8 mouse cellular contexts compared by ENCODE assay signal in genomic region chr5:124425412-124426259, GRCm38 (mm10). TPM values are rescaled to one million over a fixed set of nuclear protein-coding genes. Genes with fewer than 3 reads are reported as not detected.
DNase-seq lines count a peak whose midpoint lies in the region; ATAC-seq and TF ChIP-seq lines count a peak whose summit lies in the region.

Gene Sbno1 (minus strand): TSS chr5:124426001.

- ATAC-seq in embryonic facial prominence, embryonic 15.5 days (ENCODE audit: insufficient number of reproducible peaks, low FRiP score, low TSS enrichment, low read depth) = peak; percentile 96
- ATAC-seq in kidney, embryonic 14.5 days (ENCODE audit: low FRiP score, low TSS enrichment) = peak; percentile 93
- peak; percentile 85 for ATAC-seq in monocyte, adult 5-6 weeks (replicated peaks; ENCODE audit: insufficient number of reproducible peaks, low FRiP score, low TSS enrichment, poor library complexity, severe bottlenecking)

- peak; percentile 34; the same call in 1 of the 2 replicates for TF ChIP-seq CTCF in bone marrow, adult 2 months (IDR thresholded peaks at IDR 0.05; ENCODE audit: control insufficient read depth, insufficient read depth, low read length)

- under 1% methylated on average over 75 of the region's 81 CpGs for WGBS in bone marrow, adult 2 months
- WGBS in embryonic facial prominence, embryonic 15.5 days = under 1% methylated on average over 63 of the region's 81 CpGs
- under 1% methylated on average over 70 of the region's 81 CpGs for WGBS in kidney, embryonic 14.5 days

- no peaks in the 10 kb centered on the region for H3K9me3 ChIP-seq in embryonic facial prominence, embryonic 15.5 days (replicated peaks)
- no peaks in the 10 kb centered on the region for H3K9me3 ChIP-seq in kidney, embryonic 14.5 days (ENCODE audit: control insufficient read depth, low read length)

- TF ChIP-seq POLR2A in bone marrow, adult 2 months (IDR thresholded peaks at IDR 0.05; ENCODE audit: borderline replicate concordance, control insufficient read depth, low read depth, low read length) = peak; percentile 64; the same call in 1 of the 2 replicates

- DNase-seq in 416B (ENCODE audit: low read depth) = peak; percentile 98
- DNase-seq in heart, adult 9 months (ENCODE audit: low spot score in 2 of 2) = peak; percentile 94 to 95
- DNase-seq in liver = peak; percentile 97
- DNase-seq in spleen, postnatal 4 days (ENCODE audit: low spot score in 2 of 2) = peak; percentile 92 to 96

- H3K27ac ChIP-seq in bone marrow, adult 2 months (ENCODE audit: control insufficient read depth, insufficient read depth, low read depth, low read length, poor library complexity) = peak within 1 kb of the TSS; percentile 94
- peak within 1 kb of the TSS; percentile 92 for H3K27ac ChIP-seq in embryonic facial prominence, embryonic 15.5 days (replicated peaks)
- H3K27ac ChIP-seq in kidney, embryonic 14.5 days (ENCODE audit: low read depth, low read length) = peak within 1 kb of the TSS; percentile 86

- no peaks in the 10 kb centered on the region; the same call in 1 of the 2 replicates for H3K4me1 ChIP-seq in bone marrow, adult 2 months (ENCODE audit: control insufficient read depth, insufficient read depth, low read length)
- H3K4me1 ChIP-seq in embryonic facial prominence, embryonic 15.5 days = peaks cover 15% of the 10 kb centered on the region
- H3K4me1 ChIP-seq in kidney, embryonic 14.5 days (ENCODE audit: control insufficient read depth, insufficient read depth, low read length) = peaks cover 9% of the 10 kb centered on the region; the same call in 1 of the 2 replicates

- H3K4me2 ChIP-seq in embryonic facial prominence, embryonic 15.5 days (replicated peaks) = peak within 1 kb of the TSS; percentile 88
- peak within 1 kb of the TSS; percentile 73 for H3K4me2 ChIP-seq in kidney, embryonic 14.5 days (replicated peaks; ENCODE audit: low read depth, low read length)

- peak within 1 kb of the TSS; percentile 91 for H3K9ac ChIP-seq in embryonic facial prominence, embryonic 15.5 days
- peak within 1 kb of the TSS; percentile 92 for H3K9ac ChIP-seq in kidney, embryonic 14.5 days (ENCODE audit: low read depth, low read length)

- H3K36me3 ChIP-seq in embryonic facial prominence, embryonic 15.5 days = no peaks in the 10 kb centered on the region; the same call in 1 of the 2 replicates
- H3K36me3 ChIP-seq in kidney, embryonic 14.5 days (ENCODE audit: control insufficient read depth, insufficient read depth, low read length) = 0 out of 2 replicates have a peak, but pooled peaks cover 4% of the 10 kb centered on the region

- no peaks in the 10 kb centered on the region for H3K27me3 ChIP-seq in embryonic facial prominence, embryonic 15.5 days
- no peaks in the 10 kb centered on the region for H3K27me3 ChIP-seq in kidney, embryonic 14.5 days (ENCODE audit: control insufficient read depth, insufficient read depth, low read length)

- H3K4me3 ChIP-seq in bone marrow, adult 2 months (replicated peaks; ENCODE audit: control insufficient read depth, low read depth, low read length) = peak within 1 kb of the TSS; percentile 88
- H3K4me3 ChIP-seq in embryonic facial prominence, embryonic 15.5 days (replicated peaks) = peak within 1 kb of the TSS; percentile 100
- H3K4me3 ChIP-seq in kidney, embryonic 14.5 days (ENCODE audit: low read length) = peak within 1 kb of the TSS; percentile 99

RNA-seq across cellular contexts. Expression of gene Sbno1, which starts in this region (rescaled TPM):
- polyA plus RNA-seq in bone marrow, adult 2 months (2011; ENCODE audit: insufficient read depth, insufficient read length, low replicate concordance, missing spikeins) = 26.5 and 50.4 TPM in 2 replicates
- 75.9 and 76.7 TPM in 2 replicates for polyA plus RNA-seq in embryonic facial prominence, embryonic 15.5 days (2015; fragmentation: Nextera tagmentation; extraction: Ambion mirVana)
- polyA plus RNA-seq in kidney, embryonic 14.5 days (2014; fragmentation: Nextera tagmentation; extraction: Ambion mirVana) = 66.3 and 102 TPM in 2 replicates
- total RNA-seq in monocyte, adult 5-6 weeks (2017) = 178 to 275 TPM (median 193 TPM) in 3 replicates

Comparison
In these comparisons a context has a peak if more than half of its experiments do, and no peak if none do; other contexts are left out.
1. Peak in every context shown above with its lines: DNase-seq, ATAC-seq, H3K4me3 ChIP-seq and H3K27ac ChIP-seq.